Mouse (Mus musculus) erythroblast, embryonic 14.5 days (primary cell): Measurements from ENCODE around the gene Dzip1.

ENCODE experiments used
- GATA1 ChIP-seq: IDR thresholded peaks from 2 replicates; pipeline ENCODE4 v1.6.1; 2012; ENCODE audit warnings: low read length, inconsistent platforms, mixed read lengths
- TAL1 ChIP-seq: IDR thresholded peaks from 3 replicates; pipeline ENCODE4 v1.6.1; 2012; ENCODE audit warnings: low read length, inconsistent platforms, mixed read lengths

- TF ChIP-seq TAL1 (no peak), GATA1 (no peak)
These were observed 7.7 kb upstream of the Dzip1 start for GRCm38 (mm10) chr14:118932956-118933355.
